Mouse (Mus musculus): ENCODE measurements around the gene Pbx1.
A peak's percentile ranks its signal among the peaks of the same experiment; 100 is the strongest.

Pbx1 gene

DNA sequence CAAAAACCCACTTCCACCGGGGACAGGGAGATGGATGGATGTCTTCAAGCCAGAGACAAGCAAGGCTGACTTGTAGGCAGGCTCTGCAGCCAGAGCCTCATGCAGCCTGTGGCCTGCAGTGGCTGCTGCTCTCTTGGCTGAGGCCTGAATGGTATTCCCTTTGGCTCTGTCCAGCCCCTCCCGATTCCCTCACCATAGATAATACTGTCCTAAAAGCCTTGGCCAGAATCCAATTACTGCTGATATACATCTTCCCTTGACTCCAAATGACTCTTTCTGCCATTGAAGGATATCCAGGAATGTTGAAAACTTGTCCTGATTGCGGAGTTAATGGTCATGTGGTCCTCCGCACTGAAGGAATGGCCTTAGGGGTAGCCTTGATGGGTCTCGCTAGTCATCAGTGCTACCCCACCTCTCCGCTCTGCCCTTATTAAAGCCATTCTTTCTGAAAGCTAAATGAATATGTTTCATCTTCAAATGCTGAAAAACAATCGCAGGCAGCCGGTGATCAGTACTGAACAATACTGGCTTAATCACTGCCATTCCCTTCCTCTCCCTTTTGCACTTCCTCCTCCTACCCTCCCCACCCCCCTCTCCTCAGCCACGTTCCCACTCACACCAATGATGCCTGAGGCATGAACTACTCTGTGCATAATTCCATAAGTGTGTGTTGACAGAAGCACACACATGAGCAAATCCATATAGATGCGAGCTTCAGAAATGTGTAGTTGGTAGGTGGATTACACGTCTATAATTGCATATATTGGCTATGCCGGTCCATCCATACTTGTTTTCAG is 166.3 kb downstream of the Pbx1 start:
- no peak for DNase-seq (ENCODE audit: low spot score)

DNA sequence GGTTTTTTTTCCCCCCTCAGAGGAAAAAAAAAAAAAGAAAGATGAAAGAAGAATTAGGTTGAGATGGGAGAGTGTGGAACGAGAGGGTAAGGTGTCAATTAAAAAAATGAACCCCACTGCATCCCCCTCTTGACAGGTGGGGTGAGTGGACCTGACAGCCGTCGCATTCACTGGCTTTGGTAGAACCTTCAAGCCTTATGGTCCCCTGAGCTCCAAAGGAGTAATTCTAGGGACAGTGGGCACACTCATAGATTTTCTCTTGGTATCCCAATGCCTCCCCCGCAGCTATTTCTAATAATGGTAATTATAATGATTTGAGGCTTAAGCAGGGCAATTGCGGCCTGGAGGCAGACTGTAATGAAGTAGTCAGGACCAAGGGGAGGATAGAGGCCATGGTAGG is 167.0 kb downstream of the Pbx1 start:
- no peak for DNase-seq (ENCODE audit: low spot score)

GRCm38 (mm10) chr1:168260391-168260790 is 171.7 kb downstream of the Pbx1 start:
- DNase-seq (ENCODE audit: low spot score): no peak

DNA sequence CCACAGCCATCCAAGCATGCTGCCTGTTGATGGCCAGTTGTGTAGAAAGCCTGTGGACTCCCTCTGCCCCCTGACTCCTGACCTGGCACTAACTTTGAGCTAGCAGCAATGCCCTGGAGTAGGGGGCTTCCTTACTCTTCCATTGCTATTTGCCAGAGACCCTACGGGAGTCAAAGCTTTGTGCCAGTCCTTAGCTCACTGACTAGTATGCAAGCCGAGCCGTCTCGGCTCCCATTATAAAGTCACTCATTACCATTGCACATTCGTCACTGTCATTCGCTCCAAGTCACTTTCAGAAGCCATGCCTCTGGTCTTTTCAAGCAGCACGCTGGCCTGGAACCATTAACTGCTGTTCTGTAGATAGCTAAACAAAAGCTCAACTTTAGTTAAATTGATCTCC is 173.2 kb downstream of the Pbx1 start:
- no peak for DNase-seq (ENCODE audit: low spot score)

- no peak for DNase-seq (ENCODE audit: low spot score)
These were observed 176.6 kb downstream of the Pbx1 start for GRCm38 (mm10) chr1:168255347-168255908.

DNA sequence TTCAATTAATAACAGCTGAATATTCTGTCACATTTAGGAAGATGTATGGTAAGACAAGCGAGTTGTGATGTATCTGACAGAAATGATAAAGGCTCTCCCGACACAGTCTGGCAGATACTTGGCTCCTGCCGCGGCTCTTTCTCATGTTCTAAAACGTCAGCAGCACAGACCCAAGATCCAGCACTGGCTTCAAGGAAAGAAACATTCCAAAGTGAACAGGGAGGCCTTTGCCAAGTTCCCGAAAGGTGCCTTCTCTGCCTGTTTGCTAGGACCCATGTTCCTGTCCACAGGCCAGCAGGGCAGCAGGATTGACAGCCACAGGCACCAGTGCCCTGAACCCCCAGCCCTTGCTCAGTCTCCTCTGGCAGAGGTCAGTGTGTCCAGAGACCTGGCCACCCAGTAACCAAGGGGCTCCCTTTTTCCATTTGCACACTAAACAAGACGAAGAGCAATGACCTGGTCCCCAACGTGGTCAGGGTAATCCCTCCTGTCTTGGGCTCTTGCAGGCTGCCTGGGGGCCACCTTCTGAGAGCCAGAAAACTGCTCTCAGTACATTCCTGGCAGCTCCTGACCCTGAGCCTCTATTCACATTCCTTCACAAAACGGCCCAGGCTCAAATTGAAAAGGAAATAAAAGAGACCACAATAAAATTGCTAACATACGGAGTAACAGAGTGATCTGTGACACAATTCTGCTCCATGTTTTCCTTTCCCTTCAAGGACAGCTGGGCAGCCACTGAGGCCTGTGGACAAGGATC is 184.9 kb downstream of the Pbx1 start:
- DNase-seq (ENCODE audit: low spot score): no peak

DNA sequence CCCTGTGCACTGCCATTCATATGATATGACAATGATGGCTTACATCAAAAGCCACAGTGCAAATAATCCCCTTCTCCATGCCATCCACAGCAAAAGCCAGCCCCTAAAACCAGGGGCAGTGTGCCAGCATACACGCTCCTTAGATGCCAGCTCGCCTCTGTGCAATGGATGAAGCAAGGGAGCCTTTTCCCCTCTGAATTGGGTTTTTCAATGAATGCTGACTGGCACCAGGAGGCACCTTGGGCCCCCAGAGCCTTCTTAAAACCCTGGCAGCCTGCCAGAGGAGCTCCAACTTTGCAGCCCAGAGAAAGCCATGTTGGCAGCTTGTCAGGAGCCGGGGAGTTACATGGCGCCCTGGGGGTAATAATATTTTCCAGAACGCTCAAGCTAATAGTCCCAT is 186.5 kb downstream of the Pbx1 start:
- no peak for DNase-seq (ENCODE audit: low spot score)

DNA sequence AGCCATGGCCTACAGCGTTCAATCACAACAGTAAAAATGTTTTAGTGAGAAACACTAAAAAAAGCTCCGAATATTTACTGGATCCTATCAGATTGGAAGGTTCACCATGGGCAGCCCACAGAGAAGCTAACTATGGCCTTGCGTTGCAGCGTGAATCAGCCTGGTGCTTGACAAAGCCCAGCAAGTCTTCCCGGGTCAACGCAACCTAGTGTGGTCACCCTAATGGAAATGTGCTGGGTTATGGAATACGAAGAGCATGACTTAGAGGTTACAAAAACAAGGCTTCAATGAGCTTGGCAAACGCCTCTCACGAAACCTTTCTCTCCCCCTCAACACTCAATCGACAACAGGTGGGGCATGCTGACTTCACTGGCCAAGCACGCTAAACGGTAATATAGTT is 188.3 kb downstream of the Pbx1 start:
- DNase-seq (ENCODE audit: low spot score): no peak

DNA sequence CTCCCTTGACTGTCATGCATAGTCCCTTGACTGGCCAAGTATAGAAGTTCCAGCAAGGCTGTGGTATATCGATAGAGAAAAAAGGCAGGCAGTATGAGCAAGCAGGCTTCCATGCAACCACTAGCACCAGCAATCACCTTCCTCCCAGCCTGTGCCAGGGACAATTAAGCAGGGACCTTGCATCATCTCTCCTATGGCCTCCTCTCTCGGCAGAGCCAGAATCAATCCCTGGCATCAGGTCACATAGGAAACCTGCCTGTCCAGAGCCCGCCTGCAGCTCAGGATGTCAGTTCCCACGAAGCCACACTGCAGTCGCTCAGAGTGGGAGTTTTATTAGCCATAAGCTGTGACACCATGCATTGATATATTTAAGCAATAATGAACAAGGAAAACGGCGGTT is 189.0 kb downstream of the Pbx1 start:
- DNase-seq (ENCODE audit: low spot score): no peak

DNA sequence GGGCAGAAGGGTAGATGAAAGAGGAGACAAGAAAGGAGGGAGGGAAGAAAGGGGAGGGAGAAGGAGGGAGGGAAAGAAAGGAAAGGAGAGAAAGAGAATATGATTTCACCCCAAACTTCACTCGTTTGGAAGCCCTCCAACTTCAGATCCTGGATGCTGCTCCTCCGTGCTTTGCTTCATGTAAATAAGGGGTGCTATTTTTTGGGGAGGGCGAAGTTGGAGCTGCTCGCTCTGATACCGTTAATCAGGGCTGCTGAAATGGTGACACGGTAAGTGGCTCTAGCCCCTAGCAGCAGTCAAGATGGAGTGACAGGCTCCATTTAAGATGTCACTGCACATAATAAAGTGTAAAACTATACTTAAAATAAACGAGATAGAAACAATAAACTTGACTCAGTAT is 190.8 kb downstream of the Pbx1 start:
- DNase-seq (ENCODE audit: low spot score): no peak

- peak; percentile 31 for DNase-seq (ENCODE audit: low spot score)
These were observed 191.2 kb downstream of the Pbx1 start for GRCm38 (mm10) chr1:168240846-168241245.

DNA sequence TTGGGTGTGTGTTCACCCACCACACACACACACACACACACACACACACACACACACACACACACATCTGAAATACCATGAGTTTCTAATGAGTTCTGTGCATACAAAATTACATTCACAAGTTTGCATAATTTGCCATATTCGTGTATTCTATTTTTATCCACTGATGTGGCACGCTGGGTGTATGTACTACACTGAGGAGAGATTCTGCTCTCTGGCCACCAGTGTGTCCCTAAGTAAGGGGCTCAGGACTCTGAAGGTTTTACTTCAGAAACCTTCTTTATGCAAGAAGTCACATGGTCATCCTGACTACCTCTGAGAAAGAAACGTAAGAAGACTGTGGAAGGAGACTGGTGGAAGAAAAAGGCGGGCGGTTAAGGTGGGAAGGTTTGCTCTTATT is 191.7 kb downstream of the Pbx1 start:
- no peak for DNase-seq (ENCODE audit: low spot score)

- DNase-seq (ENCODE audit: low spot score): no peak
These were observed 196.0 kb downstream of the Pbx1 start for GRCm38 (mm10) chr1:168236101-168236500.

DNA sequence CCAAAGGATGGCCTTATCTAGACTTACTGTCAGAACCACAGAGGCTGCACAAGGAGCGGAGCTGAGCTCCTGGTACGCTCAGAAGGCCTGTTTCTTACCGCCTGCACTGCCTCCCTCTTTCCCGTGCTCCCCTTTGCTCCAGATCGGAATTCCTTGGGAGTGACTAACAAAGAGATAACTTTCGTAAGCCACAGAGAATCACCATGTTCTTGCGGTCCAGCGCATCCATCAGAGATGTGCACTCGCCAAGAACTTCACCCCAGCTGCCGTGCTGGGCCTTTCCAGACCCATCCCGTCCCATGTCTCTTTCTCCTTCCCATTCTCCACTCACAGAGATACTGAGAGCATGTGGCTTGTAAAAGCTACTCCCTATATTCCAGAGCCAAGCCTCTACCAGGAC is 197.7 kb downstream of the Pbx1 start:
- DNase-seq (ENCODE audit: low spot score): no peak

- no peak for DNase-seq (ENCODE audit: low spot score)
These were observed 198.9 kb downstream of the Pbx1 start for GRCm38 (mm10) chr1:168233182-168233581.

- DNase-seq (ENCODE audit: low spot score): no peak
These were observed 200.3 kb downstream of the Pbx1 start for GRCm38 (mm10) chr1:168231548-168232429.

GRCm38 (mm10) chr1:168230858-168231257 is 201.2 kb downstream of the Pbx1 start:
- DNase-seq (ENCODE audit: low spot score): no peak

- DNase-seq (ENCODE audit: low spot score): no peak
These were observed 201.9 kb downstream of the Pbx1 start for GRCm38 (mm10) chr1:168230134-168230533.

DNA sequence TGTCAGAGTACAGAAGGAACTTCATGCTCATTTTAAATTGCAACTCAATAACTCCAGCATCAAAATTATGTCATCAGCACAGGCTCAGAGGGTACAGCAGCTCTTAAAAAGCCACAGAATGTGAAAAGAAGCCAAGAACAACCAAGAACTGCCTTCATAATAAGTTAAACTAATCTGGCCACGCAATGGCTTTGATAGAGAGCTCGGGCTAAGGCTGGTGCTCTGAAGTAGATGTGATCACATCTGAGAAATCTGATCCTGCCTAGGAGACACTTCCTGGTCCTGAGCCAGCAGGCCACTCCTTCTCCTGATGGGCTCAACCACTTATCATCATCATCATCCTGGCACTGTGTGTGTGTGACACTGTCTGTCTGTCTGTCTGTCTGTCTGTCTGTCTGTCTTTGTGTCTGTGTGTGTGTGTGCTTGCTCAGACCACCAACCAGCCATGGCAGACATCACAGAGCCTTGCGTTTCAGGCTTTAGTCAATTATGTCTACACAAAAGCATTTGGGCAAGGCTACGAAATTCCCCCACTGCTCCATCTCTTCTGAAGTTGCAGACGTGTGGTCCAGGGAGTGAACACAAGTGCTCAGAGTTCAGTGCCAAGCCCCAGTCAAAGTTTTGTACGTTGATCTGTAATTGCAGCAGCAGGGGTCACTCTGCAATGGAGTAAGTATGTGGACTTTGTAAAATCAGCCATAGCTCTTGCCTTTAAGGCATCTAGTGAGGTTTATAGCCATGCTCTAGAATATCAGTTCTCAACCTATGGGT is 203.1 kb downstream of the Pbx1 start:
- DNase-seq (ENCODE audit: low spot score): no peak

GRCm38 (mm10) chr1:168226150-168226549 is 205.9 kb downstream of the Pbx1 start:
- DNase-seq (ENCODE audit: low spot score): no peak

- DNase-seq (ENCODE audit: low spot score): no peak
These were observed 206.4 kb downstream of the Pbx1 start for GRCm38 (mm10) chr1:168225595-168226127.

Measured in left cerebral cortex, adult 11 months (tissue).